Mouse (Mus musculus) 416B (cell line): ENCODE results near the gene Rab7.

Source experiments
- DNase-seq: peaks from one replicate; pipeline ENCODE4 v3.0.0; 2011; ENCODE audit warnings: low read depth

The Rab7 gene

GRCm38 (mm10) chr6:88044577-88045405, at the start of gene Rab7:
TSS of gene Rab7 (minus strand) at chr6:88045270.
- DNase-seq: peak; percentile 97

GRCm38 (mm10) chr6:88088971-88089370, 43.9 kb upstream of the Rab7 start:
- no peak for DNase-seq

- peak; percentile 95 for DNase-seq
These were observed 39.4 kb upstream of the Rab7 start, which contains the start of gene Rpn1 for GRCm38 (mm10) chr6:88084278-88085151. TSS of gene Rpn1 (plus strand) at chr6:88084482.

- no peak for DNase-seq
These were observed 38.6 kb upstream of the Rab7 start for GRCm38 (mm10) chr6:88083672-88084071.

- DNase-seq: no peak
These were observed 38.0 kb upstream of the Rab7 start for GRCm38 (mm10) chr6:88083095-88083494.

- no peak for DNase-seq
These were observed 31.0 kb upstream of the Rab7 start for GRCm38 (mm10) chr6:88075960-88076517.

GRCm38 (mm10) chr6:88074752-88075554, 29.9 kb upstream of the Rab7 start:
- DNase-seq: peak; percentile 99

GRCm38 (mm10) chr6:88071216-88071615, 26.1 kb upstream of the Rab7 start:
- DNase-seq: no peak

- no peak for DNase-seq
These were observed 25.4 kb upstream of the Rab7 start for GRCm38 (mm10) chr6:88070468-88070867.

- DNase-seq: peak; percentile 69
These were observed 23.7 kb upstream of the Rab7 start for GRCm38 (mm10) chr6:88068739-88069138.

- DNase-seq: peak; percentile 45
These were observed 22.7 kb upstream of the Rab7 start for GRCm38 (mm10) chr6:88067722-88068121.

- DNase-seq: no peak
These were observed 20.9 kb upstream of the Rab7 start for GRCm38 (mm10) chr6:88065968-88066367.

GRCm38 (mm10) chr6:88065116-88065515, 20.0 kb upstream of the Rab7 start:
- peak; percentile 81 for DNase-seq

GRCm38 (mm10) chr6:88064072-88064642, 19.1 kb upstream of the Rab7 start:
- peak; percentile 21 for DNase-seq

GRCm38 (mm10) chr6:88062398-88062797, 17.3 kb upstream of the Rab7 start:
- no peak for DNase-seq

- DNase-seq: no peak
These were observed 16.3 kb upstream of the Rab7 start for GRCm38 (mm10) chr6:88061406-88061805.

GRCm38 (mm10) chr6:88060602-88061001, 15.5 kb upstream of the Rab7 start:
- peak; percentile 82 for DNase-seq

- DNase-seq: no peak
These were observed 14.8 kb upstream of the Rab7 start for GRCm38 (mm10) chr6:88059903-88060302.

- DNase-seq: no peak
These were observed 11.8 kb upstream of the Rab7 start for GRCm38 (mm10) chr6:88056866-88057265.

- DNase-seq: no peak
These were observed 10.6 kb upstream of the Rab7 start for GRCm38 (mm10) chr6:88055663-88056062.

GRCm38 (mm10) chr6:88054081-88054835, 9.2 kb upstream of the Rab7 start:
- no peak for DNase-seq
